Mouse (Mus musculus) cerebellum, adult 18-20 months (tissue): ENCODE measurements around the gene Zfhx3.

Source experiments
- DNase-seq, 2 experiments: peaks; one replicate each; pipeline ENCODE4 v3.0.0; 2021

Gene Zfhx3

DNA sequence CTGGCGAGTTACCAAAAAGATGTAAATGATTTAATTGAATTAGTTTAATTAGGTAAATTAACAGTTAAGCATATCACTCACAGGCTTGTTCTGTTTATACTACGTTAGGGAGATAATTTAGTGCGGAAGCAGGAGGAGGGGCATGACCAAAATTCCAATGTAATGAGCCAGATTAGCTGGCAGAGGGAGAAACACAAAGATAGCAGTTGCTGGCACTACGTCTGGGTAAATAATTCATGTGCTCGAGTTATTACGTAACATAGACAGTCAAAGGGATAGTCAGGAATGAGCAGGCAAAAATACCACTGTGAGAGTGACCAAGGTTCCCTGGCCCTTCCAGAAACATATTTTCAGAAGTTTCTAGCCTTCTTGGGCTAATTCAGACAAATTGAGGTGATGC is 426.6 kb downstream of the Zfhx3 start:
- DNase-seq, result no peak

DNA sequence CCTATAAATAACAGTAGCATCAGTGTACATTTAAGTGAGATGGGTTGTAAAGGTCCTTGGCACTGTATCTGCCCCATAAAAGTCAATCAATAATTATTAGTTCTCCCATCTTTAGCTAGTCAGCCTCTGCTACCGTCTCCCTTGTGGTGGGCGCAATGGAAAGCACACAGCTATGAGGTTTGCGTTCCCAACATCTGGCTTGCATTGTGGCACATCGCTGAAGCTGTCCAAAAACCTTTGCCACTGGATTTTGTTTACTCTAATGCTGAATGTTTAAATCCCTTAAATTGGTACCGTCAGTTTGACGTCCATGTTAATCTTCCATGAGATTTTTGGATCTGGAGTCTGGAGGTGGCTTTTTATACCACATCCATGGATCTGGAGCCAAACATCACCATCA is 428.3 kb downstream of the Zfhx3 start:
- DNase-seq, result no peak

DNA sequence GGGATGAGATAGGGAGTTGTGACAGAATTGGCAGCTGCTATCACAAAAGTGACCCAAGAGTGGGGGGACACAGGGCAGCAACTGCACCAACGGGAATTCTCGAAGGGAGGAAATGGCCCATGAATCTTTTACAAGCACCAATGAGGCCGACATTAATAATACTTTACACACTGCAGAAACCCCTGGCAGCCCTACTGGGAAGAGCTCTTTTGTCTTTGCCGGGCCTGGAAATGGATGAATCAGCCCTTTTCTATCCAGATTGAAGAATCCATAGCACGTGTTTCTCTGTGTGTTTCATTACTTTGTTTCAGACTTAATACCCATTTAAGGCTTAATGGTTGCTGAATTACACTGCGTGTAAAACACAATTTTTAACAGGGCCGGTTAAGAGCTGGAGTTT is 430.6 kb downstream of the Zfhx3 start:
- DNase-seq, result no peak

DNA sequence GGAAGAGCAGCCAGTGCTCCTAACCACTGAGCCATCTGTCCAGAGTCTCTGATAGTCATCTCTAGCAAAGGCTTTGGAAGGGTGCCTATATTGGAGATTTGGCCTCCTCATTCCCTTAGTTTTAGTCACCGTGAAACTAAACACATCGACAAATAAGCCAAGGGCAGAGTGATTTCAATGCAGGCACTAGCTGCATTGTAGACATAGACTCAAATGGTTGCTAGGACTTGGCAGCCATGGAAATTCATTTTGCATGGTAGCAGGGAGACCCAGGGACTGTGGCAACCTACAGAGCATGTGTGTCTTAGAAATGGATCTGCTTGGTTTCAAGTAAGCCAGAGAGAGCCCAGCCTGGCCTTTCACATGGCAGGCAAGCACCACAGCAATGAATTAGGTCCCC is 435.6 kb downstream of the Zfhx3 start:
- DNase-seq, result no peak

DNA sequence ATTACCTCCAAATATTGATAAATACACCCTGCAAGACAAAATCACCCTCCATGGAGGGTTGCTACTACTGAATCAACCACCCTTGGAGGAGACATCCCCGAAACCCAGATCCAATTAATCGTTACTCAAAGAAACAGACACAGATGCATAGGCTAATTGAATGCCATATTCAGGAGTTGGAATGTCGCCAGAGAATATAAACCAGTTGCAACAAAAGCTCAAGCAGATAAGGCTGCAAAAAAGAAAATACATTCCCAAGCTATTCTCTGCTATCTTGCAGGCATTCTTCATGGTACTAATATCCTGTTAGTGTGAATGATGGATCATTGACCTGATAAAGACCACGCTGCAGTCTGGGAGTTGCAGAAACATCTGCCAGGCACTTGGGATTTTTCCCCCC is 440.7 kb downstream of the Zfhx3 start:
- no peak for DNase-seq

DNA sequence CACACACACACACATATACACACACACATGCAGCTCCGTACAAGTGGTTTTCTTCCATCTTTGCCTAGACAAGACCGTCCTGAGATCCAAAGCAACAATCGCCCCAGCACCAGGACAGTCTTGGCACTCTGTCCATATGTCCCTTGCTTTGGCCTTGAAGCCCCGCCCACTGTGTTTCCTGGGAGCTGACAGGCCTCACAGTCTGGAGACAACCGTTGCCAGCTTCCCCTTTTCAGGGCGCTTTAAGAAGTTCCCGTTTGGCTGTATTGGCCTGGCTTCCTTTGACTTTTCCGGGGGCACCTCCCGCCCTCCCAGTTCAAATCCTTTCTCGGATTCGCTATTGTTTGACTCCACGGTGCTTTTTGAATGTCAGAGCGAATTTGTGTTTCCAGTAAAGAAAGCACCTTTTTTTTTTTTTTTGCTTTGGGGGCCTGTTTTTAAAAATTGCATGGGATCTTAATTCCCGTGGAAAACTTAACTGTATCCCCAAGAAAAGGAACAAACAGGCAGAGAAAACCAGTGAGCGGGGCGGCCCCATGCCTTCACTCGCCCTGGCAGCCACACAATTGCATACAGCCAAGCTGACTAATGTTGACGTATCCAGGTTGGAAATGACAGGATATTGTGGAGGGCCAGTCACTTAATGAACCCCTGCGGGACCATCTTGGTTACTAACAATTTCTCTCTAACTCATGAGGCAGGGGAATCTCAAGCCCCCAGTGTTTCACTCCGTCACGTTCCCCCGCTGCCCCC is 444.9 kb downstream of the Zfhx3 start:
- DNase-seq, result no peak

DNA sequence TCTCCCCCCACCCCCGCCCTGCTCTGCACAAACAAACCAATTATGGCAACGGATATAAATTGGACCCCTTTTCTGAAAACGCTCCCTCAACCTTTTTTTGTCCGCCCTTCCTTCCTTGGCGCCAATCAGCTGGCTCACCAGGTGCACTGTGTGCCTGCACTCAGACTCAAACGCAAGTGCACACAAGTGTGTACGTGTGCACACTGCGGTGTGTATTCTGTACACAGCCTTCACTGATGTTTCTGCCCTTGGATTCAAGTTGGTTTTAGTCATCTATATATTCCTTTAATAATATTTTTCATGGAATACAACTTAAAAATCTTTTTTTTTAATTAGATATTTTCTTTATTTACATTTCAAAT is 445.4 kb downstream of the Zfhx3 start:
- no peak for DNase-seq

DNA sequence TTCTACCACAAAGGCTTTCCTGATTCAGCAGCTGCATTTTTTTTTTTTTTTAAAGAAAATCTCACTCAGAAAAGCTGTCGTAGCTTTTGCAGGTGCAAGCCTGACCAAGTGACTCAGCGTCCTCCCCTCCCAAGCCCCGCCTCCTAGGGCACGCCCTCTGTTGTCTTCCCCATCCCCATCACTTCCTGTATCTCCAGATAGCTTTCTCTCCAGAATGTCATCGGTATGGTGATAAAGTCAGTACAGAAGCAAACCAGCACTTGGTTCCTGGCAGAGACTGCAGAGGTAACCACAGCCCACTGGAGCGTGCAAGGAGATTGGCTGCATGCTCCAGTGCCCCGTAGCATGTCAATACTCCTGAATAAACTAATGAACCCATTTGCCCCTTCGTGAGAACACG is 450.5 kb downstream of the Zfhx3 start:
- no peak for DNase-seq

DNA sequence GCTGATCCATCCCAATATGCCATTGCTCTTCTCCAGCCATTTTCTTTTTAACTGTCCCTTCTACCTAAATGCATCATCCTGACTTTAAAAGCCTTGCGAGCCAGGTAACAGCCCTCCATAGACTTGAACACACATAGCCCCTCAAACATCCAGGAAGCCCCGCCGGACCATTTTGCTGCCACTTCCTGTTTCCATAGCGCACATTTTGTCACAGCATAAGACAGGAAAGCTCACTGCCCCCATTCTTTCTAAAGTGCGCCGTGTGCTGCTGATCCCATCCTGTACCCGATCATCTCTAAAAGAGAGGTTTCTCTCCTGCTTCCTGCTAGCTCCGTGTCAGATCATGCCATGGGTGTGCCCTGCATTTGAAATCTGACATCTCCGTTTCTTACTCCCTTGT is 459.7 kb downstream of the Zfhx3 start:
- no peak for DNase-seq

DNA sequence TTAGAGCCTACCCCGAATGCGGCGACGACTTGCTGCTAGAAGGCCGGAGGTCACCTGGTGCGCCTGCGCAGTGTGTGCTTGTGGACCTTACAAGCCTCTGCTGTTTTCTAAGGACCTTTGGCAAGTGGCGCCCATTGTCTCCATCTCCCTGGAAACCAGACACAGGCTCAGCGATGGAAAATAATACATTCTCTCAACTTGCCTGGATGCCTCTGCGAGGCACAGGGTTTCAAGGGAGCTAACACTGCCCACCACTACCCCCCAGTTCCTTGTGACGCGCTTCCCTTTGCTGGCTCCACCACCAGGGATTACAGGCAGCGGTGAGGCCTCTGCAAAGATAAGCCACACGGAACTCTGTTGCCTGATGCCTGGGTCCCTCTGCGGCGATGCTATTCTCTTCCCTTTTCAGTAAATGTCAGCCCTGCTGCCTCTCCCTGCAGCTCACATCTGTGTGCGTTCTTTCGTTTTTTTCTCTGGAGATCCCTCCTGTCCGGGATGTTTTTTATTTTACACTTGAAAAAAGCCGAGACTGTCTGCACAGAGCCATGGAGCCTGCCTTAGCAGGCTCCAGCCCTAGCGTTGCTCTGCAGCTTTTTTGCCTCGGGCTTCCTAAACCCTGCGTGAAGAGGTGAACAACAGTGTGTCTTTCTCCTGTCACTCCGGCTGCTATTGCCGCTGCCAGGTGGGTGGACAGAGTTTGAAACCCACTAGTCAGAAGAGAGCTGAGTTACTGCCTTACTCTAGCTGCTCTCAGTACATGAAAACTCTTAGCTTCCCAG is 464.5 kb downstream of the Zfhx3 start:
- DNase-seq, result no peak

DNA sequence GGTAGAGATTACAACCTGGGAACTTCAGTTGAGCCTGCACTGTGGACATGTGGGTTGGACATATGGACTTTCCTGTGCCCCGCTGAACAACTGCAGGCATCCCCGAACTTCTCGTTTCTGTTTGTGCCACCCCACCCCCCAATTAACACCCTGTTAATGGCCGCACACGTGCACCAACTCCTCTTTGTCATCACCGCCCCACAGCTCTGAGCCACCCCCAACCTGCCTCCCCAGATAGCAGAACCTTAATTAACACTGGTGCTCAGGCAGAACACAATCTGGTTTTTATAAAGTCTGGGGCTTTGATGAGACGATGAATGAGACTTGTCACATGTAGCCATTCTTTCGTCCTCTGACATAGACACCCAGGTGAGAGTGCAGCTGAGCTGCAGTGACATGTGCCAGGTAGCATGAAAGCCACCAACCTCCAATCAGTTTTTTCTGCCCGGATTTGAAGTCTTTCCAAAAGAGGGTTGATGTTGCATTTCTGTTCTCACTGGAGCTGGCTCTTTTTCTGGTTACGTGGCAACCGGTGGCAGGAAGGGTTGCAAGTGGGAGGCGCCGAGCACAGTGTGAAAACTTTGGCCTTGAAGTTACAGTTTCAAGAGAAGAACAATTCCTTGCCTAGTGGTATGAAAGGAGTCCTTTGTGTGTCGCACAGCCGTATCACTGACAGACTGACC is 476.9 kb downstream of the Zfhx3 start:
- DNase-seq, result no peak

DNA sequence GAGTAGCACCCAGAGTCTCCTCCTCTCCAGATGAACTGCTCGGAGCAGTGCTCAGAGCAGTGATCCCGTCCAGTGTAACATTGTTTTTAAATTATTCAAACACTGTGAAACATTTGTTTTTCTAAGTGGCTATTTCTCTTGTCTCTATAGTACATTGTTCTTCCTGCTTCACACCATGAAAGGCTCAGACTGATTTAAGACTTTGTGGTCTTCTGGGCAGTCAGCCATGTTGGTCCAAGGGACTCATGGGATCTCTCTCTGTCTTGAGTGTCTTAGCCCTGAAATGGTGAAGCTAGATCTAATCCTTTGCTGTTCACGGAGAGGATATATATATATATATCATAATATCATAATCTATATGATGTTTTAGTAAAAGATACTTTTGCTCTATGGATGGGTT is 480.1 kb downstream of the Zfhx3 start:
- no peak for DNase-seq

DNA sequence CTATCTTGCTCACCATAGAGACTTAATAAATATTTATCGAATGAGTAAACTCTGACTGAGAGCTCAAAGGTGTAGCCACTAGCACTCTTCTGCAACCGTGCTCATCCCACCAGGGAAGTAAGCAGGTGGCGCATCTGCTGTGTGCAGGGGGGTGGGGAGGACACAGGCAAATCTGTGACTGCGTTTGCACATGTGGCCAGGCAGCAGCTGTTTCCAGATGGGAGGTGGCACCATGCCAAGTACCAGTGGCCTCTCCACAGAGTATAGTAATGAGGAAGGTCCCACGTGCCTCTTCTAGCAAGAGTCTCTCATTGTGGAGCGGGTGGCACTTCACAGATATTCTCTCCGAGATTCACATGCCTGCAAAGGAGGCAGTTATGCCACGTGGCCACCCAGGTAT is 481.9 kb downstream of the Zfhx3 start:
- DNase-seq, result no peak

DNA sequence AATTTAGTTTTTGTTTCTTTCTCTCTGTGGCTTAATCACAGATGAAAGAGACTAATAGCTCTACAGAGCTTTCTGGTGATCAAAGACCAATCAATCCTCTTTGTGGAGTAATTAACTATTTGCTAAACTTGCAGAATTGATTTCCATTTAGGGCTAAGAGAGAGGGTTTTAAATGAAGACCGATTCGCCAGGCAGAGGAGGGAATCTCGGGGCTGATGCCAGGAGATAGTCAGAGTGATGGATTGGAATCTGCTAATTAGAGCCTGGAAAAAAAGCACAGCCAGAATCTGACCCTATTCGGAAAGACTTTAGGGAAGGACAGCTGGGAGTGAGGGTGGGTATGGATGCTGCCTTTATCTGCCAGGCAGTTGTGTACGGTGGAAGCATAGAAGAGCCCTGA is 490.9 kb downstream of the Zfhx3 start:
- DNase-seq, result no peak

DNA sequence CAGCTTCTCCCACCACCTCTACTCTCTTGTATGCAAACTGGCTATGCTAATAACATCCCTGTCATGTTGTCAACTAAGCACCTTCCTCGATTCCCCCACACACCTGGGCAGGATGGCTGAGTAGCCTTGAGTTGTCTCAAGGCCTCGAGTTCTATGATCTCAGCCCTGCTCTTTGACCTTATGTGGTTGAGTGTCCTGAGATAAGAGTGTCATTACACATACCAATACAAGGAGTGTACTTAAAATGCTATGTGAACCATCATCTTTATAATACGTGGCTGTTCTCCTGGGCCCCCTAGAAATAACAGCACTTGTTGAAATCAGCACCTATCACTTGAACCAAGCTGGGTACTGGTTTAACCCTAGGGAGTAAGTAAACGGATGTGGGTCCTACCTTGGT is 492.1 kb downstream of the Zfhx3 start:
- DNase-seq, result no peak

DNA sequence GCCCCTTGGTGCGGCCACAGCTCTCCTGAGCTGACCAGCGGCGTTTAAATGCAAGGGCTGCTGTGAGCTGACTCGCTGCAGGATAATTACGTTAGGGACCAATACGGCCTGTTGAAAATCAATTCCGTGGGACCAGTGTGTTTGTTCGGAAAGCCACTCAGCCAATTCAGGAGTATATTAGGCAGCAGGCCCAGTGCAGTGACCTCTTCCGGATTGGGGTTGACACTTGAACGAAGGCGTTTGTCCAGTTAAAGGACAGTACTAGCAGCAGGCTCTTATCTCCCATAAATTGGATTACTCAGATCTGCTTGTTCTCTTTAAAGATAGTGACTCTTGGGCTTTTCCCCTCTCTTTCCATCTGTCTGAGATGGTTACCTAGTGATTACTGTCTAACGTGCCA is 493.9 kb downstream of the Zfhx3 start:
- no peak for DNase-seq

DNA sequence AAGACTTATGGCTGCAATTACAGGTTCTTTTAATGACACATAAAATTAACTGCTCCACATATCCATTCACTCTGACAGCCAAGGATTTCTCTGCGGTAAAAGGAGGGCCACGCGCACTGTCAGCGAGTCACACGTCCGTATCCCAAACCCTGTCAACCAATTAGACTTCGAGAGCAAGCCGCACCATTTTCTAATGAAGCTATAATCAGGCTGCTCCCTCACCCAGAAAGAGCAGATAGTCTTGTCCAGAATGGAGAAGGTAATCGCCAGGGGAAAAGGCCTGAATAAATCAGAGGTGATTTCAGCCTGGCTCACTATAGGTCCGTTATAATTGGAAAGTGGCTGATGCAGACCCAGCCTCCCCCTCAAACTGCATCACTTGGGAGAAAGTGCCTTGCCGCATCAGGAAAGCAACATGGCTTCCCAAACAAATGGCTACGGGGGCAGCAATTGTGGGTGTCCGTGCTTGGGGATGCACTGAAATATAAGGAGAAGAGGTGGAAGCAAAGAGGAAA is 494.9 kb downstream of the Zfhx3 start:
- DNase-seq, result no peak

DNA sequence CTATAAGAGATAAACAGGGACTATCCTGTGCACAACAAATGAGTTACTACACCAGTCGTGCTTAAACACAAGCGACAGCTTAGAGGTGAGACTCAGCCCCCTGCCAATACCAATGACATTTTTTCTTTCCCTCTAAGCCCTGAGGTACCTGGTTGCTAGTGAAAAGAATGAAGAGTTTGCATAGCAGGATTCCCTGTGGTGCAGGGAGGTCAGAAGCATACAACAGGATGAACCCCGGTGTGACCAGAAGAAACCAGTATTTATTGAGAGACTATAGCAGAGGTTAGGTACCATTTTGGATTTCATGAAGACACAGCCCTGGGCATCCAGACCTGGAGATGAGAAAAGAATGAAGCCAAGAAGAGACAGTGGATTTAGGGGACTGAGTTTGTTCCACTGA is 498.0 kb downstream of the Zfhx3 start:
- no peak for DNase-seq

DNA sequence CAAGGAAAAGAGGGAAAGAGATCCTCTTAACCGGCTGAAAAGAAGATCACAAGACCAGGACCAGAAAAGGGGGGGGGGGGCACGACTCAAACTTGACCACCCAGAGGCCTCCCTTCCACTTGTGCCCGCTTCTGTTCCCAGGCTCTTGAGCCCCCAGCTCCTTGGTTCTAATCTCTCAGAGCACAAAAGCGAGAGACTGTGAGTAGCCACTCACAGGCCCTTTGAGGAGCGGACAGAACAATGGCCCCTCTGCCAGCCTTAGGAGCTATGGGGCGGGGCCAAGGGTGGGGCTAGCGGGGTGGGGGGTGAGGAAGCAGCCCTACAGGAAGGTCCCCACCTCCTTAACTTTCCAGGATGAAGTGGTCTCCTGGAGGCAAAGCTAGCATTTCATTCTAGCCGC is 508.4 kb downstream of the Zfhx3 start:
- DNase-seq, result no peak

DNA sequence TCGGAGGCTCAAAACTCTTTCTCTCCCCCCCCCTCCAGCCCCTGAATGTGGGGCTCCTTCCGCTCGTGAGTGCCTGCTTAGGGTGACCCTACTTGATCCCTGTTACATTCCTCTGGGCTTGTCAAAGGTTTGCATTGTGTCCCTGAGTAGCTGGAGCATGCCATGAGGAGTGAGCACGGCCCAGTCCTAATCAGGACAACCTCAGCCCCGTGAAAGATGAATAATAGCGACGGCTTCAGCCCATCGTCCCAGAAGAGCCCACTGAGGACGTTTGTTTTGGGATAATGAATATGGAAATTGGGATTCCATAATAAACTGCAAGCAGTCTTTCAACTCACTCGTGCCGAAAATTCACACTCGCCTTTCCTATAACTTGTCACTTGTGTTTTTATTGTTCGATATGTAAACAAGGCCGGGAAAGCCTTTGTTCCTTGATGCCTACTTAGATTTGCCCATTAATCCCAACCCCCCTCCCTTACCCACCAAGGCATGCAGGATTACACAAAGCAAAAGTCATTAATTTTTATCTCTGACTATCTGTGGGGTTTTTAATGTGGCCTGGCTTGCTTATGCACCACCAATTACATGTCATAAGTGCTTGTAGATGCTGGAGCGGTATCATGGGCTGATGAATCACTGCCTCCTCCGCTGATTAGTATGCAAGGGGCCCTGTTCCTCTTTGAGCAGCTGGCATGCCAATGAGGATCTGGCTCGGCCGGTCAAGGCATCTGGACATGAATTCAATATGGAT is 512.3 kb downstream of the Zfhx3 start:
- DNase-seq, result no peak

DNA sequence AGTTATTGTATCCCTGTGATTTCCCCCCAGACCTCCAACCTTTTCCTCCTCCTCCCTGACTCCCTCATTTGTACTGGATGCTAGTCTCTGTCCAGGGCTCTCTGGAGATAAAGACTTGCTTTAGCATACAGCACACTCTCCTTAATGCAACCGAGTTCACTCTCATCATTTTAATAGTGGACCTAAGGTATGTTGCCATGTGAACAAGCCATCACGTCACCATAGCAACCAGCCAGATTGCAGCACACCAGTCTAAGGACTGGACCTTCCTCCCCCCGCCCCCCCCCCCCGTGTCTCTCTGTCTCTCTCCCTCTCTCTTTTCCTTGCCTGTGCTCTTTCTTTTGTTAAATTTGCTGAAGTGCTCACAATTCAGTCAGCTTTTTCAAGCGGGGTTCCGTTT is 524.2 kb downstream of the Zfhx3 start:
- no peak for DNase-seq

DNA sequence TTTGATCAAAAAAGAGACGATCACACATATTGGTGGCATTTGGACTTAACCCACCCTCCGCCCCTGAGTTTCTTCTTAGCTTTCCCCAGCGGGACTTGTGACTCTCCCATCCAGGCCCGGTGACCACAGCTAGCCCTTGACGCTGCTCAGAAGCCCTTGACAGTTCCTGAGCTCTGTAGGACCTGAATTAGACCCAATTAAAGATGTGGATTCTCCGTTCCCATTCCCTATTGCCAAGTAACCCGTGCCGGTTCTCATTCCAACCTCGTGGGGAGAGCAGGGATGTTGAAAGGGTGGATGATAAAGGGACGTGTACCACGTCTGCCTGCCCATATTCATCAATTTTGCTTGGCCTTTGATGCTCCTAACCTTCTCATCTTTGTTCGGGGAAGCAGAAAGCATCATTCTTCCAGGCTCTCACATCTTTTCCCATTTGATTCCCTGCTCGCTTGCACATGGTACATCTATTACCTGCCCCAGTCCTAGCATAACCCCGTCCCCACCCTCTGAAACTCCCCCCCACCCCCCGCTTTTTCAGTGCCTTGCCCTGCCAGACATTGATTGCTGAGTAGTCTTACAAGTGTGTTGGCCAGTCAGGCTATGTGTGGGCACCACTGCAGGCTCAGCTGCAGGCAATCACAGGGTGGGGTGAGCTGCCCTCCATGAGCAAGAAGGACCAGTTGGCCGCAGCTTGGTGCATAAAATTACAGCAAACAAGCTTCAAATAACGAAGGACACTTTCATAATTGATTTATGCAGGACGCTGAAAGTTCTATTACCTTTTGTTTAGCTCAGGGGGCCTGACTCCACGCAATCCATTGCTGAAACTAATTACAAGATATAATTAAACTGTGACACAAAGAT is 525.0 kb downstream of the Zfhx3 start:
- DNase-seq, result no peak
